Mouse (Mus musculus): Measurements from ENCODE around the gene Cltc. TPM values are rescaled to one million over a fixed set of nuclear protein-coding genes. Genes with fewer than 3 reads are reported as not detected.

The Cltc gene
- total RNA-seq, 1 experiment from 2014 or later = 237 TPM

- no peak for DNase-seq
These were observed 109.5 kb downstream of the Cltc start for GRCm38 (mm10) chr11:86647706-86648447.

GRCm38 (mm10) chr11:86646885-86647459 is 110.4 kb downstream of the Cltc start:
- DNase-seq = no peak

GRCm38 (mm10) chr11:86646136-86646834 is 111.1 kb downstream of the Cltc start:
- DNase-seq = no peak

GRCm38 (mm10) chr11:86644553-86644952 is 112.8 kb downstream of the Cltc start:
- no peak for DNase-seq

Other genes starting within 250 kb of the Cltc start
- 39.4 and 45.2 TPM in 2 replicates for gene Rps6kb1, start 212.8 kb downstream of the Cltc start, total RNA-seq (2021)
- gene Tubd1, start 212.6 kb downstream of the Cltc start, total RNA-seq (2021) = 9.1 and 9.8 TPM in 2 replicates
- 118 and 119 TPM in 2 replicates for gene Vmp1, start 73.7 kb downstream of the Cltc start, total RNA-seq (2021)
- 16.4 and 17.4 TPM in 2 replicates for gene Ptrh2, start 73.6 kb downstream of the Cltc start, total RNA-seq (2021)
- 28.9 and 32.7 TPM in 2 replicates for gene Dhx40, start 50.2 kb upstream of the Cltc start, total RNA-seq (2021)
- 20.0 and 22.1 TPM in 2 replicates for gene Ypel2, start 236.1 kb upstream of the Cltc start, total RNA-seq (2021)

Measured in adrenal gland, postnatal 14 days (tissue).